Mouse (Mus musculus): Measurements from ENCODE around the gene Hoxa3.

Gene Hoxa3

DNA sequence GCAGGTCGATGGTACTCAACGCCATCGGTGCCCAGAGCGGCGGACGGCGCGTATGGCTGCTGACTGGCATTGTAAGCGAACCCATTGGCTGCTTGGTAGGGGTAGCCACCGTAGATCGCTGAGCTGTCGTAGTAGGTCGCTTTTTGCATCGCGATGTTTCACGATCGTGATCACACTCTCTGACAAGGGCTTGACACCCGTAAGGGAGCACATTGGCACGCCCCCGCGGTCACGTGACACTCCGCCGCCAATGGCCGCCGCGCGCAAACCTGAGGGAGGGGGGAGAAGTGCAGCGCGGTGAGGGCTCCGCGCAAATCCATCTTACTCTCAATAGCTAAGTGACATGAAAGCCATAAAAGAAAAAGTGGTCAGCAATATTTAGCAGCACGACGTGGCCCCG, 40.6 kb downstream of the Hoxa3 start:
- in situ Hi-C loops (cut with MboI, MseI) = no loop called here

DNA sequence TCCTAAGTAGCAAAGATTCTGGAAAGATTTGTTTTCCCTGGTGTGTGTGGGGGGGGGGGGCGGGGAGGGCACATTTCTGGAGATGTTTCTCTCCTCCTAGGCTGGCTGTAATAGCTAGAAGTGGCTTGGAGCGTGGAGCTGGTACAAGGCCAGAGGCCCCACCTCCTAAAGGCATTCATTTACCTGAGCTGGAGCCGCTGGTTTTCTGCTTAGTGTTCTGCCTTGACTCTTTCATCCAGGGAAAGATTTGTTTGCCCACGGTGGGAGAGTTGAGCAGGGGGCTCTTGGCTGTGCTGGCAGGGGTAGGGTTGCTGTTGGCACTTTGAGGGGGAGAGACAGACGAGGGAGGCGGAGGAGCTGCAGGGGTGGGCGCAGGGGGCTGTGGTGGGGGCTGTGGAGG, 41.2 kb downstream of the Hoxa3 start:
- in situ Hi-C loops (cut with MboI, MseI) = no loop called here

DNA sequence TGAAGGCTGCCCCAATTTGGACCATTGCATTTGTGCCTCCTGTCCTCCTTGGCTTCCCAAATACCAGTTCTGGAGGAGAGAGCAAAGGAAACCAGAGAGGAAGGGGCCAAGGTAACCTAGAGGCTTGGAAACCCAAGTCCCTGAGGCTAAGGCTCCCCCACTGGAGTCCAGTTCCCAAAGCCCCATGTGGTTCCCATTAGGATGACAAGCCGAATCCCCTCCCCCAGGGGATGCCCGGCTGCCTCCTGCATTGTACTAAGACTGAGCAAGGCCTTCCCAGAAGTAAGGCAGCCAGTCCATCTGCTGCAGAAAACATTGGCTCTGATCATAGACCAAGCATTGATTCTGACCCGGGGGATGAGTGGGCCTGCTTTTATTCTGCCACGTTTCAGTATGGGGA, 41.8 kb downstream of the Hoxa3 start:
- in situ Hi-C loops (cut with MboI, MseI) = no loop called here

DNA sequence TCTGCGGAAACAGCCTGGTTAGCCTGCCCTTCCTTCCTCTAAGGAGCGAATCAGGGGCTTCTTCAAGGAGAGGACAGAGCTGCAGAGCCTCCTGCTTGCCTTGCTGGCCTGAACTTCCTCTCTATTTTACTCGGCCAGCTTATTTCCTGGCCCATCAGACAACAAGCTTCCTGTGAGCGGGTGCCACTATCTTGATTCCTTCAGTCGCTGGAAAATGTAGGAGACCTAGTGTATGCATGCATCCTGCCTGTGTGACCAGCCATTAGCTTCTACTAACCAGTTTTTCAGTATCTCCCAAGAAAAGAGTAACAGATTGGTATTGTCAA, 42.3 kb downstream of the Hoxa3 start:
- in situ Hi-C loops (cut with MboI, MseI) = no loop called here

DNA sequence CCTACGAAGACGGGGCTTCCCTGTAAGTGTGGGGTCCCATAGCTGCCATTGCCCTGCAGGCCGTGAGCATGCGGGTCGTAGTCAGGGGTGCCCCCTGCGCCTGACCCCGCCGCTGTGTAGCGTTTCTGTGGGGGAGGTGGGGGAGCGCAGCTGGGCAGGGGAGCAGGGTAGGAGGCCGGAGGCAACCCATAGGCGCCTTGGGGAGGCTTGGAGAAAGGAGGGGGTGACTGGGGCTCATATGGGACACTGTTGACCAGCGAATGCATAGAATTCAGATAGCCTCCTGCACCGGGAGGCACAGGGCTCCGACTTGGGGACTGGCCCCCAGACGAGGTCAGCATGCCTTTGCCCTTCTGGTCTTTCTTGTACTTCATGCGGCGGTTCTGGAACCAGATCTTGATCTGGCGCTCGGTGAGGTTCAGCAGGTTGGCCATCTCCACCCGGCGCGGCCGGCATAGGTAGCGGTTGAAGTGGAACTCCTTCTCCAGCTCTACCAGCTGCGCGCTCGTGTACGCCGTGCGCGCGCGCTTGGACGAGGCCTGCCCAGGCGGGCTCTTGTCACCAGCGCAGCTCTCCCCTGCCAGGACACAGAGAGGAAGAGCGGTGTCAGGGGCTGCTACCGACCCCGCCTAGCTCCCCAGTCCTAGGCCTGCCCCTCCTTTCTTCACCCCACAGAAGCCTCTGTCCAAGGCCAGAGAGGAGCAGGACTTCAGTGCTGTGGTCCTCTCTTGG, 42.8 kb downstream of the Hoxa3 start:
- in situ Hi-C loops (cut with MboI, MseI) = no loop called here

DNA sequence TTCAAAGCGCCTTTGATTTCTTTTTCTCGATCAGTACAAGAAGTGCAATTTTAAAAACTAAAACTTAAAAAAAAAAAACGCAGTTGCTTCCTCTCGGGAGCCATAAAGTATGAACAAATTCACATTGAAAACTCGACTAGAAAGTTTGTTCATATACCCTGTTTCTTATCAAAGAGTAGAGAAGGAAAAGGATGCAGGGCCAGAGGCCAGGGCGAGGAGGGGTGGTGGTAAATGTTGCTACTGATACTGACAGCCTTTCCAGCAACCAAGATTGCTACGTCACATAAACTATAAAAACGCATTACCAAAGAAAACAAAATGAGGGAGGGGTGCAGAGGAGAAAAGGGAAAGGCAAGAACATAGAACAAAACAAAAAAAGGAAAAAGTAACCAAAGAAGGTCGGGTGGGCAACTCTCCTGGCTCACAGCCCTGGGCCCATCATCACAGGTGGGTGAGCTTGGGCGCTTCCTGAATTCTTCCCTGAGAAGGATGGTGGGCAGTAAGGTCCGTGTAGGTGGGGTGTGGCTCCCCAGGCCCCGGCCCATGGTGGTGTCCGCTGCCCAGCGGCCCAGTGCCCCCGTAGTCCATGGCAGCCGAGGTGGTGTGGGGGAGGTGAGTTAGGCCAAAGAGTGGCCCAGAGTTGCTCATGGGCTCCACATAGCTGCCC, 43.5 kb downstream of the Hoxa3 start:
- in situ Hi-C loops (cut with MboI, MseI) = no loop called here

DNA sequence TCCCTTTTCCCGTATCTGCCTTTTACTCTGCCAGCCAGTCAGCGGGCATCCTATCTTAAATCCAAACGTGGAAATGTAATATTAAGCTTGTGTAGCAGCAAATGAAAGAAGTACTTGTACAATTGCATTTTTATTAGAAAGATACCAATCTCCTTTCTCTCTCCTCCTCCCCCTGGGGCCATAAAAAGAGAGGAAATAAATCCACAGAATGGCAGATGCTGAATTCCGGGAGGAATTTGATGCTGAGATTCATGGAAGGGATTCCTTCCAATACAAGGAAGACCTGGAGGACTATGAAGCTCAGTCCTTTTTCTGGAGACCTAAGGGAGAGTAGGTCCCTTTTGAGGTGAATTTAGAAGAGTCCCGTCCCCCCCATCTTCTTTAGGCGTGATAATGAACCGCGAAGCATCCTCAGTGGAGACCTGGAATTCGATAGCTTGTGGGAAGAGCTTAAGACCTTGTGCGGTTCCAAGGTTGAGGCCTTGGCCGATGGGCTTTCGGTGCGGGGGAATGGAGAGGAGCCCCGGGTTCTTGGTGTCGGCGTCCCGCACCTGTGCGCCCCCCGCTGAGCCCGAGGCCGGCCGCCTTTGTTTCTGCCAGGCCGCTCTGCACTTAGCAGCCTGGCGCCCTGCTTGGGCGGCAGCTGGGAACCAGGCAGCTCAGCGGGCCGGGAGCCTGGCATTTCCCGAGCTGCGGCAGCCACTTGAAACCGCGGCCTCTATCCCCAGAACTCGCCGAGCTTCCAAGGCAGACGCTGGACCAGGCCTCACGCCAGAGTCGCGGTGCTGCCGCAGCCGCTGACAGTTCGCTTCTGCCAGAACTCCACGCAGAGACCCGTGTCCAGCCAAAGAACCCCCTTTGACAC, 44.7 kb downstream of the Hoxa3 start:
- in situ Hi-C loops (cut with MboI, MseI) = no loop called here

DNA sequence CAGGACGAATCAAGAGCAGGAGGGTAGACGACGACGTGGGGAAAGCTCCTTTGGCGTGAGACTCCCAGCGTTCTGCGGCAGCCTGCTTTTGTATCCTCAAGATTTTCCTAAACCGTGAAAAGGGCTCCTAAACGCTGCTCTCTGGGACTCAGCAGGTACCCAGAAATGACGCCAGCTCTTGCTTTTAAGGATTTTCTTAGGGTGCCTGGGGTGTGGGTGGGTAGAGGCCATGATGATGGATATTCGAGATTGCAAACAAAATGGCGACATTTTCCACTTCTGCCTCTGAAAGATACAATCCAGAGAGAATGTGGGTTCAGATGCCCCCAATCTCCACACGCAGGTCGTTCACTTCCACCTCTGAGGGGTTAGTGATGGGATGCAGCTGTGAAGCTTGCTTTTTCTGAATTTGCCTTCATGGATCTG, 45.4 kb downstream of the Hoxa3 start:
- in situ Hi-C loops (cut with MboI, MseI) = no loop called here

DNA sequence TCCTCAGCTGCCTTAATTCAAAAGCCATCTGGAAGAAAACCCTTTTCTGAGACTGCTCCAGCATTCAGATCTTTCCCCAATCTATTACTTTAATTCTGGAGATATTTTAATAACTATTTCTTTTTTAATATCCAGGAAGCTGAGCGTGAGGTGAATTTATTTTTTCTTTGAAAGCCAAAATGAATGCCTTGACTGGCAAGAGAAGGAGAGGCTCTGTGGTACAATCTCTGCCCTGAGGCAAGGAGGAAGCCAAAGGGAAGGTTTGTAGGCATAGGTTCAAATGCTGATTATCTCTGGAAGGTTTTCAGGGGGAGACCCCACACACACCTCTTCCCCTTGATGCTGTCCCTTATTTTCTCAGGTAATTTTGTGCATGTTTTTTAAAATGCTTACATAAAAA, 46.0 kb downstream of the Hoxa3 start:
- in situ Hi-C loops (cut with MboI, MseI) = no loop called here

DNA sequence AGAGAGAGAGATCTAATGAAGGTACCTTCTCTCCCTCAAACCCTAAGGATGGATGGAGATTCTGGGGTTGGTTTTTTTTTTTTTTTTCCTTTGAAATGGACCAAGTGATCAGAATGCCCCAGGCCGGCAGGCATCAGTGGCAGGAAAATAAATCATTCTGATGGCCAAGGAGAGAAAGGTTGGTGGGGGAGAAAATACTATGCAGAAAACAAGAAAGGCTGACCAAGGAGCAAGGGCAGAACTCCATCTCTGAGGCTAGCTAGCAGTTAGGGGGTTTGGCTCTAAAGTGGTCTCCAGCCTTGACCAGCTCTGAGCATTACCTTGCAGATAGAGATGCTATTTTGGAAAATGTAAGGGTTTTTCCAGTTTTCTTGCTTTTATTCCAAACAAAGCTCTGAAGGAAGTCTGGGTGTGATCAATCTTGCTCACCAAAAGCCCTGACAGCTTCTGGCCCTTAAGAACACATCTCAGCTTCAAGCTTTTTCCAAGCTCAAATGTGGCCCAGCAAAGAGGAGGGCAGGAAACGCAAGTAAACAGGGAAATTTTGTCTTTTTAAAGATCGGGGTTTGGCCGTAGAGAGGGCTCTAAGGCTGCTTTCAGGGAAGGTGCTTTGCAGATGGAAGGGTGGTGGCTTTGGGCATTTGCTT, 46.6 kb downstream of the Hoxa3 start:
- in situ Hi-C loops (cut with MboI, MseI) = no loop called here

DNA sequence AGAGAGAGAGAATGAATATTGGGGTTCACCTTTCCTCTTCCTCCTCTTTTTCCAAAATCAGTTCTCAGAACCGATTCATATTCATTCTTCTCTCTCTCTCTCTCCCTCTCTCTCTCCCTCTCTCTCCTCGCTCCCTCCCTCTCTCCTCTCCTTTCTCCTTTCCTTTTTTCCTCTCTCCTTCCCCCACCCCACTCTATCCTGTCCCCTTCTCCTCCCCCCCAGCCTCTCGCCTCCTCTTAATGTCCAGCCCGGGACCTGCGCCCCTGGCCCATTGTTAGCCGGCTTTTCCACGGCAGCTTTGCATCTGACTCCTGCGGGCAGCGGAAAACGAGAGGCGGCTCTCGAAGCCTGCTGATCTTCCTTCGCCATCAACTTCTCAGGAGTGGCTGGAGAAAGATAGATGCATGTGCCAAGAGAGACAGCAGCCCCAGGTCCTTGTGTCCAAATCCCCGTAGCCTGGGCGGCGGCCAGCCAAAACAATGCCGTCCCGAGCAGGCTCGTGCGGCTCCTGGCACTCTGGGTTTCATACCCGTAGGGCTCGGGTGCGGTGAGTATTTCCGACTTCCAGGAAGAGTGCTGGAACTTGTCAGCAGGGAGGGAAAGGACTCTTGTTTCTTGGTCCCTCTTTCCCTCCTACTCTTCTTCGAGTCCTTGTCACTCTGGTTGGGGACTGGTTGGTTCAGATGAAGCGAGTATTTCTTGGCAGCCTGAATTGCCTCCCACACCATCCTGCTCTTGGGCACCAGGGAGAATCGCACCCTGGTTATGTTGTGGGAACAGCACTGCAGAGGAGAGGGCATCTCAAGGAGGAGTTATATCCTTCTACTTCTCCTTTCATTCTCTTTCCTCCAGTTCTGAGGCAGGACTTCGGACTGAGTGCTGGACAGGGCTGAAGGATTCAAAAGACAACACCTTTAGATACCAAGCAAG, 47.4 kb downstream of the Hoxa3 start:
- in situ Hi-C loops (cut with MboI, MseI) = no loop called here

DNA sequence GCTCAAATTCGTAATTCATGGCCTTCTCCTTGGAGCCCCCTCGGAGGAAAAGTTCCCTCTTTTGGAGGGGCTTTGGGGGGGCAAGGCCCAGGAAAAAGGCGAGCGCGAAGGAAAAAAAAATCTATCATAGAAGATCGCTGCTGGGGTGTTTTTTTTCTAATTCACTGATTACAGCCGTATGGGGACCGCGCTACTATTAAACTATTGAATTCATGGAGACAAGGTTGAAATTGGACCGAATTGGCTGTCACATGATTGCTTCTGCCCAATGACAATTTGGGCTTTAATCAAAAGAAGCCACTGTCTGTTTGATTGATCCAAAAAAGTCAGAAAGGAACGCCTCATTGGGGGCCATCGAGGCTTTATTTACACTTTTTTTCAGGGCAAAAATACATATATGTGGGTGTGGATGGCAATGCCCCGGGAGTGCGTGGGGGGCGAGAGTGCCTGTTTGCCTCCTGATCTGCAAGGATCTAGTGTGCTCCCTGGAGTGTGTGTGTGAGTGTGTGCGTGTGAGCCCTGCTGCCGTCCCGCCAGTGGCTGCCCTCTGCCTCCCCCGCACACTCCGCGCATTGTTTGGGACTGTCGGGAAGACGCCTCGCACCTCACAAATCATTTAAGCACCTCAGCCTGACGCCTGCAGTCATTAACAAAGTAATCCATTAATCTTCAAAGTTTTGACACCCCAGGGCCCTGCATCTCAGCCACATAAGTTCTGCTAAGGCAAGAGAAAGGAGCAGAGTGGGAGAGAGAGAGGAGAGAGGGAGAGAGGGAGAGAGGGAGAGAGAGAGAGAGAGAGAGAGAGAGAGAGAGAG, 48.3 kb downstream of the Hoxa3 start, which contains the start of gene Hoxa2:
Gene Hoxa2 (minus strand): TSS at position 206 of the 815 bp plus-strand sequence.
- in situ Hi-C loops (cut with MboI, MseI) = no loop called here

DNA sequence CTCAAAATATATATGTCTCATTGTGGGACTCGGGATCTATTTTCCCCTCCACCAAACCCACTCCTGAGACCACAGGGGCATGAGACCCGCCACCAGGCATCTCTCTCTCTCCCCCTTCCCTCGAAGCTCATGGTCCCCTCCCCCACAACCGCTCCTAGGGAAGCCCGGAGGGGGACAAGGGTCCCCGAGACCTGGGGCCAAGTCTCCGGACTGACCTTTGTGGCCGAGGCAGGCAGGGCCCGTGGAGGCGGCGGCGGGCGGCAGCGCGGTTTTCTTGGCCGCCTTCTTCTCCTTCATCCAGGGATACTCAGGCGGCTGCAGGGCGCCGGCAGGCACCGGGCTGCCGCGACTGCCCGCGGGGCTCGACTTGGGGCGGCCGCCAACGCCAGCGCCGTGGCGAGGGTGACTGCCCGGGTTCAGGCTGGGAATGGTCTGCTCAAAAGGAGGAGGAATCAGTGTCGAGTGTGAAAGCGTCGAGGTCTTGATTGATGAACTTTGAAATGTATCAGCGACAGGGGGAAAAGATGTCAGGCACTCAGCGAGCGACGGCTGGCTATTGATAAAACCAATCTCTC, 49.0 kb downstream of the Hoxa3 start:
- in situ Hi-C loops (cut with MboI, MseI) = no loop called here

DNA sequence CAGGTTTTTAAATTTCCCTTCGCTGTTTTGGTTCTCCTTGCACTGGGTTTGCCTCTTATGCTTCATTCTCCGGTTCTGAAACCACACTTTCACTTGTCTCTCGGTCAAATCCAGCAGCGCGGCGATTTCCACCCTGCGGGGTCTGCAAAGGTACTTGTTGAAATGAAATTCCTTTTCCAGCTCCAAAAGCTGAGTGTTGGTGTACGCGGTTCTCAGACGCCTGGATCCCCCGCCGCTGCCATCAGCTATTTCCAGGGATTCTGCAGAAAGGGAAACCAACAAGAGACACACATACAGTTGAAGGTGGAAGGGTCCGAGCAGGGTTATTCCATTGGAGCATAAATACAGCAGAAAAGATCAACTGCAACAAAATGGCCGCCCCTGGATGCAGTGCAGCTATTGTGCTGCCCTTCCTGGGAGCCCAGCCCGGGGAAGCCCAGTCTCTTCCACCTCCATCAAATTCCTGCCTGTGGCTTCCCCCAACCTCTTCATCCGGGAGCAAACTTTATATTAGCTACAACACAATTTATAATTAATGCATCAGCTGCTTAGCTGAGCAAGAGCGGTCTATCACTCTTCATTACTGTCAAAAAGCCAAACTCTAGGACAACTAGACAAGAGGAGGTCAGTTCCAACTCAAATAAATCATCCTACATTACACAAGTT, 49.6 kb downstream of the Hoxa3 start:
- in situ Hi-C loops (cut with MboI, MseI) = no loop called here

DNA sequence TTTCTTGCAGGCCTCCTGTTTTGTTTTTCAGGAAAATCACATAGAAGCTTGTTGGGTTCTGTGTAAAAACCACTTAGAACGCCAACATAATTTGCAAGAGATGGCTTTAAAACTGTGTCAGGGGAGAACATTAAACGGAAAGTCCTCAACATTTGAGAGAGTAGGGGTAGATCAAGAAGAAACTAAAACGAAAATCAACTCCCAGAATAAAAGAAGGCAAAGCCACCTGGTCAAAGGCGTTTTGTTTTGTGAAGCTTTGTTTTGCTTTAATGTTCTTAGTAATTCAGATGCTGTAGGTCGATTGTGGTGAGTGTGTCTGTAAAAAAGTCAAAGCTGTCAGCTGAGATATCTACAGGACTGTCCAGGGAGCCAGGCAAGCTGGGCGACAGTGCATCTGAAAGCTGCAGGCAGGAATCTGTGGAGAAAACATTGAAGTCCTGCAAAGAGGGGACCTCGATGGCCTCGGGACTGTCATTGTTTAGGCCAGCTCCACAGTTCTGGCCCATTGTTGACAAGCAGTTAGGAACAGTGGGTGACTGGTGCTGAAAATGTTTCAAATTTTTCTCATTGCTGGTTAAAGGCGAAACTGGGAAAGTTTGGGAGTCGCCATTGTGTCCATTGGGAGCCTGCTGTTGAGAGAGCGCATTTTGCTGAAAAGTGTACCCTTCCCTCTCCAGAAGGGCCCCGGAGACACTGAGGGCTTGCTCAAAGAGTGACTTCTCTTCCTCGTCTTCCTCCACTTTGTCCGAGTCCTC, 50.3 kb downstream of the Hoxa3 start:
- in situ Hi-C loops (cut with MboI, MseI) = no loop called here

DNA sequence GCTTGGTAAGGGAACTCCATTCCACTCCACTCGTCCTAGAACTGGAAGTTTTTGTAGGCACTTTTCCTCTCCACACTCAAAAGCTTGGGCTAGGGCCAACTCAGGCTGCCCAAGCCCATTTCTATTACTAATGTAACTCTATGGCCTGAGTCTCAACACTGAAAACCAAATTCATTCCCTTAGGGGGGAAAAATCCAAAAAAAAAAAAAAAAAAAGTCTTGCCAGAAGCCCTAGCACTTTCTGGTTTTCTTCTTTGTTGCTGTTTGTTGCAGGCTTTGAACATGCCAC, 51.1 kb downstream of the Hoxa3 start:
- in situ Hi-C loops (cut with MboI, MseI) = no loop called here

DNA sequence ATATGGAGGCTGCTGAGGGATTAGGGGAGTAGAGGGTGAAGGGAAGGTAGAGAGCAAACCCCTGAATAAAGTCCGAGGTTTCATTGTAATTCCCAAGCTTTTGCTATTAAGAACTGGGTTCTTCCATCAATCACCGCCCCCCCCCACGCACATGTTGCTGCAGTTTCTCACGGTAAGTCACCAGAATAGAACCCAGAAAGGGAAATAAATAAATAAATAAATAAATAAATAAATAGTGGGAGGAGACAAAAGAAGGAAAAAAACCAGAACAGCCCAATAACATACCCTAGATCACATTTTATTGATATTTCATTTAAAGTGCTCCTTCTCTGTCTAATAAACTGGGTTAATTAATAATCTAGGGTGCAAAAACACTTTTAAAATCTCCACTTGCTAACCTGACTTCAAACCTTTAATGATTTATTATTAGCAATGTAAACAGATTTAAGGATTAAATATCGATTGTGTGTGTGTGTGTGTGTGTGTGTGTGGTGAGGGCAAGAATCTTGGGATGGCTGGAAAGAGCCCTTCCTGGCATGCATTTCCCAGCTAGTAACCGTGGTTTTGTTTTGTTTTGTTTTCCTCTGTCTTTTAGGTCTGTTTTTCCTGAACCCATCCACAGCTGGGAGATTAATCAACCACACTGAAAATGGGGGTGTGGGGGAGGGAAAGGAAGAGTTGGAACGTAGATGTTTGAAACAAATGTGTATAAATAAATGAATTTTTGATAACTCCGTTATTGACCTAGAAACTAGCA, 51.6 kb downstream of the Hoxa3 start:
- in situ Hi-C loops (cut with MboI, MseI) = no loop called here

Measured in T-helper 1 cell (primary cell).